Mouse (Mus musculus) adrenal gland, postnatal 10 days (tissue): ENCODE data around the gene Grrp1. TPM values are rescaled to one million over a fixed set of nuclear protein-coding genes. Genes with fewer than 3 reads are reported as not detected.

Source experiments
- DNase-seq: peaks from one replicate; pipeline ENCODE4 v3.0.0; 2021; ENCODE audit warnings: mixed read lengths
- total RNA-seq, 2 experiments: library from RNA; stranded (reverse); gene quantifications; 2 replicates each; pipeline ENCODE4 v1.2.3; 2021

Grrp1 gene
- total RNA-seq, 2 experiments from 2014 or later, result 12.3 to 21.7 TPM

DNA sequence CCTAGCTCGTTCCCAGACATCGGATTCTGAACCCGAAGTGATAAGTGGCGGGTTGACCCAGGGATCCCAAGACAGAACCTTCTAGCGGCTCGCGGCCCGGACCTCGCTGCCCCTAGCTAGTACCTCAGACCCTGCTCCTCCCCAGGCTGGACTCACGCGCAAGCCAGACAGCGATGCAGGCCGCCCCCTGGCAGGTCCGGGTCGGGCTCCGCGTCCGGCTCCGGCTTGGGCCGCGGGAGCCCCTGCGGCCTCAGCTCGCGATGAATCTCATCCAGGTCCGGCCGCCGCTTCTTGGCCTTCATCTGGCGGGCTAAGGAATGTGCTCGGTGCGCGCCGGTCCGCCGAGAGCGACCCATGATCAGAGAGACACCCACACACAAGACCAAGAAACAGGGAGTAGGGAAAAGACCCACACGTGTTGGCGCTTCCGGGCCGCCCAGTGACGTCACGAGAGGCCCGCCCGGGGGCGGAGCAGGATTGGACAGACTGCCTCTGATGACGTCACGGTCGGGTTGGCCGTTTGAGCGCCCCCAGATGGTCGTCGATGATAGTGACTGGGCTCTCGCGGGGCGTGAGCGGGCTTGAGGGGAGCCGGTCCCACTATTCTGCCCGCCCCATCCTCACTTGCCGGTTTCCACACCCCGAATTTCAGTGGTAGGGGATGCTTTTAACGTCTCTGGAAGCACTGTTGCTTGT is 8.6 kb downstream of the Grrp1 start, which contains the start of gene Zfp593:
Gene Zfp593, minus strand, starts transcription at position 445 of the 696 bp plus-strand sequence.
- peak; percentile 98 for DNase-seq

DNA sequence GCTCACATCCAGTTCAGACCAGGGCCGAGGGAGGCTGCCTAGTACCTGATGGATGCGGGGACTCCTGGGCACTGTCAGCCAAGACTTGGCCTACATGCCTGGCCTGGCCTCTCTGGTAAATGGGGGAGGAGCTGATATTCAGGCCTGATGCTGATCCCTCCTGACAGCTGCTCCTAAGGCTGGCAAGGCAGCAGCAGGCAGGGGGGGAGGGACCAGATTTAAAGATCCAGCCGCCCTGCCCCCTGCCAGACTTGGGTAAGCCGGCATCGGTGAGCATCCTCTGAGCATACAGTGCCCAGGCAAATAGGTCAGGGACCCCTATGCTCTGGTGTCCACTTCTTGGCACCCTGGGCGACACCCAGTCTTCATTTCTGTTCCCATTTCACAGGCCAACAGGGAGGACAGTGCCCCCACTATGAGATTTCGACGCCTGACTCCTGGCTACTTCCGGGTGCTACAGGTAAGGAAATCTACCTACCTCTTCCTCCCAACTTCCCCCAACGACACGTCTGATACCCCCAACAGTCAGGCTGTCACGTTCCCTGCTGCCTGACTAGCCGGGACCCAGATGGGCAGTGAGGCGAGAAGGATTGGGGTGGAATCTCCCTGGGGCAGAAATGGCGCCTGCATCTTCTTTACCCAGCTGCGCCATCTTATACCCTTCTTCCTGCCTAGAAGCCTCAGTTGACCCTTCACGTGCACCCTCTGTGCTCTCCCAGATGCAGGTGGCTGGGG is 10.2 kb downstream of the Grrp1 start, which contains the start of gene E130218I03Rik:
Gene E130218I03Rik, plus strand, starts transcription at position 147 of the 735 bp plus-strand sequence.
- no peak for DNase-seq

DNA sequence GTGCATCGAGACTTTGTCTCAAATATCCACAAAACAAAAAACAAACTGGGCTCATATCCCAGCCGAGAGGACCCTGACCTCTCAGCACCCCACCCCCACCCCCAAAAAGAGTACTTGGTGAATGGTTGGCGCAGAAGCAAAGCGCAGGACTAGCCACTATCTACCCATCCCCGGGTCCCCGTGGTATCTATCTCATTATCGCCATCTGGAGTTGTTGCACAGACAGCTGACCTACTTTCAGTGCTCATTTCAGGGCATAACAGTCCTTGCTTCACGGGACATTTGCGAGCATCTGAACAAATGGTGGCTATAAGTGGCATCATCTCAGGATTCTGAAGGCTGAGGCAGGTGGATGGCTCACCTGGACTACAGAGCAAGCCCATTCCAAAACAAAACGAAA is 15.2 kb downstream of the Grrp1 start:
- no peak for DNase-seq

DNA sequence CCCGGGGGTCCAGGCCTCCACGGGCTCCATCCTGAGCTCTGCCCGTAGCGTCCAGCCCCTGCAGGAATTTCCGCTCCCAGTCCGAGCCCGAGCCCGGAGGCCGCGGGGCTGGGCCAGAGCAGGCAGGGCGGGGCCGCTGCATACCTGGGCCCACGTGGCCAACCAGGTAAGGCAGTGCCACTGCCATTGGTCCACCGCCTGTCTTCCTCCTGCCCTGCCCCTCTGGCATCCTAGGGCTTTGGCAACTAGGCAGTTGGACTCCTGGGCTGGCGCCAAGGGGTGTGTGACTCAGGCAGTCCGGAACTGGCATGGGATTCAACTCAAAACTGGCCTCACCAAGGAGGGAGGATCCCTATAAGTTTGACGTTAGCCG is 15.6 kb downstream of the Grrp1 start, which contains the start of gene Cnksr1:
Gene Cnksr1, minus strand, starts transcription at position 121 of the 373 bp plus-strand sequence.
- peak; percentile 92 for DNase-seq

DNA sequence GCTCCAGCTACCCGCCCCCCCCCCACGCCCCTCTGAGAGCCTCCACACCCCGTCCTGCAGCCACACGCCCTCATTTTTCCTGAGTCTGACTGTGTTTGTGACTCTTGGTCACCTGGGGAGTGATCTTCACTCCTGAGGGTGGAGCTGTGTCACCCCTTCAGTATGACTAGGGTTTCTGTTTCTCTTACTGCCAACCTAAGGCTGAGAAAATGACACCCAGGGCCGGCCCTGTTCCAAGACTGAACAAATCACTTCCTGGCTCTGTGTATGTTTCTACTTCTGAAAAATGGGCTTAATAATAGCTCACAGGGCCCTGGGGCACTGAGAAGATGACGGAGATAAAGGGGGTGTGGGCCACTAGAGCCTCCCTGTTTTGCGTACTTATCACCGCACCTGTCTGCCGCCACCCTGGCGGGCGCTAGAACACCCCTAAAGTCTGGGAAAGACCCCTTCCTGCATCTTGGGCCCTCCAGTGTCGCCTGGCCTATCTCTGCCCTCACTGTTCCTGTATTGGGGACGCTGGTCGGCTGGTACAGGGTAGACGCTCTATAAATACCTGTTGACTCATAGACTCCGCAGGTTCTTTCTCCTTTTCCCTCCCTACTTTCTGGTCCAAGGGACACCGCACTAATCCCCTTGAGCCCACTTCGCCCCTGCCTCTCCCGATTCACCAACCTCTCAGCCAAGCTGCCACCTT is 16.2 kb downstream of the Grrp1 start:
- no peak for DNase-seq

DNA sequence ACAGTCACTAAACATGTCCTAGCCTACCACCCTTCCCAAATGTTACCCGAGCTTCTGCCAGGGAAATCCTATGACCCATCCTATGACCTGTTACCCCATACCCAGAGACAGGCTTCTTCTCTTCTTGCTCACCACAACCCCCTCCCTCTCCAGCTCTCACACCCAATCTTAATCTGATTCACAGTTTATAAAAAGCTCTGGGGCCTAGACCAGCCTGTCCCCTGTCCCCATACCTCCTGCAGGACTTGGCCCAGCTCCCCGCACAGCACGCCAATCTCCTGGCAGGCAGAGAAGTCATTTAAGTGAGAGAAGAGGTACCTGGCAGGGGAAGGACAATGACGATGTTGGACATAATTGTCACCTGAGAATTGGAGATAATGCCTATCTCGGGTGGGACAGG is 19.0 kb downstream of the Grrp1 start:
- DNase-seq, result no peak

DNA sequence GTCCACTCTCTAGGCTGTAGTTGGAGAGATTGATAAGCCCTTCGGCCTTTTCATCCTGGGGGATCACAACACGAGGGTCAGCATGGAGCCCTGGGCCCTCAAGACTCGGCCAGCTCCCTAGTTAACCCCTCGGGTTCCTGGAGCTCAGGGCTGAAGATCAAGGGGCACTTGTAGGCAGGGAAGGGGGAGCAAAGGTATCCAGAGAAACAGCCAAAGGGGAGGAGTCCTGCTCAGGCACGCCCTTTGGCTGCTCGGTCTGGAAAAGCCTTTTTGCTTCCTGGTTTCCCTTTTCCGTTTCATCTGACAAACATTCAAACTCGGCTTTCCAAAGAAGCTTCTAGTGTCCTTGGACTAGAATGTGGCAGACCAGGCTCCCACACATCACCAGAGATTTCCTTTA is 23.5 kb downstream of the Grrp1 start:
- no peak for DNase-seq

DNA sequence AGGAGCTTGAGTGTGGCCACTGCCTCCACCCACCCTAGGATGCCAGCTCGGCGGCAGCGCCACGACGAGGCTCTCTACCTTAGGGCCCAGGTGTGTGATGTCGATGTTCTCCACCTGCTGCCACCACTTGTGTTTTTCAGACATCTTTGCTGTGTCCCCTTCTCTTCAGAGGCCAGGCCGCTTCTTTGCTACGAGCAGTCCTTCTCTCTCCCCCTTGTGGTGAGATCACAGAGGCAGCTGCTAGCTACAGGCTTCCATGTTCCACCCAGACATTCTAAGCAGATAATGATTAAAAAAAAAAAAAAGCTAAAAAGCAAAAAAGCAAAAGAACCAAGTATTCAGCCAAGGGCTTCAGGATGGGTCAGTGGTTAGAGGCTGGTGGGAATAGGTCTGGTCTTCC is 26.7 kb downstream of the Grrp1 start, which contains the start of gene Catsper4:
Gene Catsper4, minus strand, starts transcription at position 190 of the 400 bp plus-strand sequence.
- no peak for DNase-seq

DNA sequence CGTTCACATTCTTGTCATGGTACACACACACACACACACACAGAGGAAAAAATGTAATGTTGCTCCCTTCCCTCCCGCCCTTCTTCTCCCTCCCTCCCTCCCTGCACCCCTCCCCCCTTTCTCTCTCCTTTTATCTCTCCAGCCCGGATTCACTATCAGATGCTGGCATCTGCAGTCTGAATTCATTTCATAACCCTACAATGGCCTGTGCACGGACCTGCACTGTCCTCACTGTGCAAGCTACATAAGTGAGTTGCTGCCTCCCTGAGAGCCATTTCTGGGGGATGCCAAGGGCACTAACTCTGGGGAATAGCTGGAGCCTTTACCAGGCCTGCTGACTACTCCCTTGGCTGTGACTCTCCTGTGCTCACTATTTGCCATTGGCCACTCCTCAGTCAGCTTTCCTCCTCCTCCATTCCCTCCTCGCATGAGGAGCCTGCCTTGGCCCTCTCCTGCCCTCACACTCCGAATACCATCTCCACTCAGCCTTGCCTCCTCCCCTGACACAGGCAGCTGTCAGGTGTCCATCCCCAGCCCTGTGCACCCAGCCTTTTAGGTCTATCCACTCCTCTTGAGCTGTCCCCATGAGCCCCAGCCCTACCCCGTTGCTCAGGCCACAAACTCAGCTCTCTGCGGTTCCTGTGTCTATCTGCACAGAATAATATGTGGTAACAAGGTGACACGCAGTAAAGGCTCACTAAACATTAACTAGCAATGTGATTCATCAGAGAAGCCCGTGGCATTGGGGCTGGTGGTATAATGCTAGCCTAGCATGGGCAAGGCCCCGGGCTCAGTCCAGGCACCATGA is 30.9 kb downstream of the Grrp1 start:
- DNase-seq, result no peak

DNA sequence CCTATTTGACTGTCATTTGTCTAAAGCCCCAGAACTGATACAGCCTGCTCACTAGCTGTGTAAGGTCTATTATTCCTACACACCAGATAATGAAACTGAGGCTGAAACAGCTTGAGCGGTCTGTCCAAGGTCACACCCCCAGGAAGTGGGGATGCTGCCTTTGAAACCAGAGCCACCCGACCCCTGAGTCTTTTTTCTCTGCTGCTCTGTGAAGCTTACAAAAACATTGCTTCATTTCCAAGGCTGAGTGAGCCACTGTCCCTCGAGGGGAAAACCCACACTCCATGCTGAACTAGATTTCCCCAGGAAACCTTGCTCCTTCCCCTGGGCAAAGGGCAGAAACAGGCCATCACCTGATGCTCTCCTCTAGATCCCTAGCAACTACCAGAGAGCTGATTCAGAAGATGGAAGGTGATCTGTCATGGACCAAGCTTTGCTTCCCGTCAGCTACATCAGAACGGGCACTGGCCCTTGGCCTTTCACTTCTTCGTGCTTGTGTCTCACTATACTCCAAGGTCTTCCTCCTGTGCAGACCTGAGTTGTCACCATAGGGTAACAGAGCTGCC is 47.3 kb downstream of the Grrp1 start:
- peak; percentile 9 for DNase-seq

DNA sequence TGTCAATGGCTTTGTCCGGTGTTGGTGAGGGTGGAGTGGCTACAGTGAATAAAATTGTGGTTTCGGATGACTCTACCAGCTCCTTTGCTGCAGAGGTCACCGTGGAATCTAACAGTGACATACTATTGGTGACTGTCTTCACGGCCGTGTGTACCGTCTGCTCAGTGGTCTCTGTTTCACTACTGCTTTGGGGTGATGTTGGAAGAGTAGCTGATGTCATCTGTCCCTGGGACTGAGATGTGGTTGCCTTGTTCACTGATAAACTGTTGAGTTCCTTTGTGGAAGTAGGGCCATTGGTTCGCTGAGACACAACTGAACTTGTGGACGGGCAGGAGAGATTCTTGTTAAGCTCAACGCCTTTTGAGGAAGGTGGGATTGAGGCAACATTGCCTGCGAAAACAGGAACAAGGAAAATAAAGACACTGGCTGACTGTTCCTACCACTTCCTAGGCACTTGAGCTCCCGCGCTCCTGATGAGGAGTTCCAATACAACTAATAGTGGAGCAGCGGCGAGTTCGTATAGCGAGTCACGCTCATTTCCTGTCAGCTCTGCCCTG is 50.5 kb downstream of the Grrp1 start:
- no peak for DNase-seq

DNA sequence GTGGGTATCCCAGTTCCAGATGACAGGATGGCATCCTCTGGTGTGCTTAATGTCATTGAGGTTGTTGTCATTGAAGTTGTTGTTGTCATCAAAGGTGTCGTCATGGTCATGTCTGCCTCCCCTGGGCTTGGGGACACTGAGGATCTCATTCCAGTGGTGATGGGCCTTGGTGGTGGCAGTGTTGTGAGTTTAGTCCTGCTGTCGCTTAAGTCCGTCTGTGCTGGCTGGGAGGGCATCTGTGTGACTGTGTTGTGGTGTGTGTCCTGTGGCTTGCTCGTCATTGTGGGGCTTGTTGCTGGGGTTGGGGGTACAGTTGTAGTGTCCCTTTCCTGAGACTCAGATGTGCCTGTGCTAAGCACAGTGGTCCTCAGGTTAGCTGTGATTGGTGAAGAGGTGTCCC is 51.0 kb downstream of the Grrp1 start, which contains the start of gene Gm7534:
Gene Gm7534, minus strand, starts transcription at position 101 of the 400 bp plus-strand sequence.
- DNase-seq, result no peak

Other genes starting within 250 kb of the Grrp1 start
- gene Lin28a, start 235.3 kb downstream of the Grrp1 start, total RNA-seq, result under 1 TPM; 0.18 to 0.36 TPM
- gene Zfp683, start 200.3 kb downstream of the Grrp1 start, total RNA-seq, result under 1 TPM in 1 of 2 experiments, not detected in 1; 0.24 TPM
- under 1 TPM; 0.82 to 0.96 TPM for gene Crybg2, start 193.3 kb downstream of the Grrp1 start, total RNA-seq
- gene Cd52, start 159.0 kb downstream of the Grrp1 start, total RNA-seq, result 10 to 100 TPM; 30.6 to 33.6 TPM
- gene Ubxn11, start 151.5 kb downstream of the Grrp1 start, total RNA-seq, result 1 to 10 TPM; 4.1 to 7.5 TPM
- 100 to 1,000 TPM in 1 of 2 experiments, 10 to 100 TPM in 1; 94.4 to 103 TPM for gene Sh3bgrl3, start 125.3 kb downstream of the Grrp1 start, total RNA-seq
- 10 to 100 TPM; 20.8 to 28.2 TPM for gene Cep85, start 67.0 kb downstream of the Grrp1 start, total RNA-seq
- gene Gm7534, start 51.1 kb downstream of the Grrp1 start, total RNA-seq, result not detected
- not detected for gene Catsper4, start 26.7 kb downstream of the Grrp1 start, total RNA-seq
- gene Cnksr1, start 15.7 kb downstream of the Grrp1 start, total RNA-seq, result under 1 TPM; 0.45 to 0.51 TPM
- gene E130218I03Rik, start 10.4 kb downstream of the Grrp1 start, total RNA-seq, result not detected
- 10 to 100 TPM in 1 of 2 experiments, 1 to 10 TPM in 1; 7.9 to 10.1 TPM for gene Zfp593, start 8.5 kb downstream of the Grrp1 start, total RNA-seq
- gene Gm30191, start 7.2 kb downstream of the Grrp1 start, total RNA-seq, result not detected
- gene Pdik1l, start 33.8 kb upstream of the Grrp1 start, total RNA-seq, result 10 to 100 TPM; 15.8 to 21.3 TPM
- 1 to 10 TPM; 3.2 to 8.2 TPM for gene Trim63, start 61.0 kb upstream of the Grrp1 start, total RNA-seq
- gene Slc30a2, start 89.1 kb upstream of the Grrp1 start, total RNA-seq, result 10 to 100 TPM; 13.7 to 17.4 TPM
- gene Extl1, start 129.7 kb upstream of the Grrp1 start, total RNA-seq, result 1 to 10 TPM; 1.1 to 3.1 TPM
- 10 to 100 TPM; 20.8 to 22.1 TPM for gene Pafah2, start 142.2 kb upstream of the Grrp1 start, total RNA-seq
- 100 to 1,000 TPM; 140 to 156 TPM for gene Stmn1, start 214.2 kb upstream of the Grrp1 start, total RNA-seq
- gene Paqr7, start 242.6 kb upstream of the Grrp1 start, total RNA-seq, result 10 to 100 TPM; 23.5 to 28.6 TPM